Mouse (Mus musculus): ENCODE data around the gene Atp9a. TPM values are rescaled to one million over a fixed set of nuclear protein-coding genes. Genes with fewer than 3 reads are reported as not detected.

Gene Atp9a
- total RNA-seq, 1 experiment from 2014 or later = 0.70 TPM

DNA sequence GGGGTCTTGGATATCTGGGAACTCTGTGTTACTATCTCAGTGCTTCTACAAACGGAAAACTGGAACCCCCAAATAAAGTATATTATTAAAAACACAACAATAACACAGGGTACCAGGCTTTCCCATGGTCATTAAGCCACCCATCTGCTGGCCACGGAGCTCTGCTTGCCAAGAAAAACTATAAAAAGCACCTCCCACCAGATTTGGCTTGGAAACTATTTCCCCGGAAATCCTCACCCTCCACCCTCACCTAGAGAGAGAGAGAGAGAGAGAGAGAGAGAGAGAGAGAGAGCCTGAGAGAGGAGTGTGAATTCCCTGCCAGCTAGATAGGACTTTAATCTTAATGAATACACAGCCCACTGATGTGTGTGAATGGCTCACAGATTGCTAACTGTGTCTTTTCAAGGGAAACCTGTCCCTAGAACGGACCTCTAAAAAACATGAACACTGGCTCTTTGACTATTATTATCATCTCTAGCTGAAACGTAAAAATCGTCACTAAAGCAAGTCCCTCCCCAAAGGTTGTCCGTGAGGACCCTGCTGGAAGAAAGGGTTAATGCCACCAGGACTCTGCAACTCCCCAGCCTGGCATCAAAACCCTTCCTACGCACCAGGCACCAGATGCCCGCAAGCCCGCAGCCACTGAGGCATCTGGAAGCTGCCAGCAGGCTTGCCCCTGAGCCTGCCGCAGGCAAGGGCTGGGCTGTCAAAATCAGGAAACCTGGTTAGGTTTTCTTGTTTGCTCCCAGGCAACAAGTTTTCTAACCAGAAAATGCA, 153.4 kb downstream of the Atp9a start:
- ATAC-seq (ENCODE audit: extremely low read depth, insufficient number of reproducible peaks, low FRiP score, poor library complexity, severe bottlenecking) = no peak

GRCm38 (mm10) chr2:168587159-168587558, 155.1 kb downstream of the Atp9a start:
- no peak for ATAC-seq (ENCODE audit: extremely low read depth, insufficient number of reproducible peaks, low FRiP score, poor library complexity, severe bottlenecking)

DNA sequence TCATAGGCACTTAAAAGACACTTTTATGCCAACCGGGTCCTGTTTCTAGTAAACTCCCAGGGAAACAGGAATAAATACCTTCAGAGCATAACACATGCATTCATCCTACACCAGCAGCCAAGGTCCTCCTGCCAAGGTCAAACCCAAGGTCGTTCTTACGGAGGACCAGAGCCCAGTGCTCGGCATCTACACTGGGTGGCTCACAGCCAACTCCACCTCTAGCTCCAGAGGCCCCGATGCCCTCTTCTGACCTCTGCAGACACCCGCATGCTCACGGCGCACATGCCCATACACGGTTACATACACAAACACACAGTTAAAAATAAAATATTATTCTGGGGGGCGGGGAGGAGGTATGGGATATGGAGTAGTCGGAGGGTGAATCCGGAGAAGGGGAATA, 155.7 kb downstream of the Atp9a start:
- ATAC-seq (ENCODE audit: extremely low read depth, insufficient number of reproducible peaks, low FRiP score, poor library complexity, severe bottlenecking) = no peak

DNA sequence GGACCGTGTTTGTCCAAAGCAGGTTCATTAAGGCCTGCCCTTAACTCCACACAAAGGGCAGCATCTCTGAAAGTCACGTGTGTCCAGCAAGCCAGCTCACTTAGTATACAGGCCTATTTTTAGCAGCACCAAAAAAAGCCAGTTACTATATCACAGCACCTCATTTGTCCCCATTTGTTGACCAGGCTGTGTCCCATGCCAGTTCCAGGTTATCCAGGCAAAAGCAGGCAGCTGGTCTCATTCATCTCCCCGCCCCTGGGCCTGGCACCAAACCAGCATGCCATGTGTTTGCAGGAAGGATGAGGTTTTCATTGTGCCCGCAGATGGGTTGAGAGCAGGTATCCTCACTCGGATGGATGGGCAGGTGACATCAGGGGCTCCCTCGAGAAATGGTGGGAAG, 157.4 kb downstream of the Atp9a start:
- ATAC-seq (ENCODE audit: extremely low read depth, insufficient number of reproducible peaks, low FRiP score, poor library complexity, severe bottlenecking) = no peak

Other genes starting within 250 kb of the Atp9a start
- gene Nfatc2, start 140.8 kb downstream of the Atp9a start, total RNA-seq (2017) = 5.3 and 6.8 TPM in 2 replicates
- gene Sall4, start 25.5 kb upstream of the Atp9a start, total RNA-seq (2017) = not detected in 2 replicates
- gene Zfp64, start 213.2 kb upstream of the Atp9a start, total RNA-seq (2017) = 12.8 and 14.3 TPM in 2 replicates

All from neutrophil, adult 5-6 weeks (primary cell).